Mouse (Mus musculus) lung, adult 2 months (tissue): ENCODE results near the gene L2hgdh. TPM values are rescaled to one million over a fixed set of nuclear protein-coding genes. Genes with fewer than 3 reads are reported as not detected.

ENCODE experiments used
- DNase-seq: peaks from one replicate; pipeline ENCODE4 v3.0.0; 2022
- H3K4me1 ChIP-seq: fragments of 200-500 bp; 2 replicates; pipeline ENCODE4 v1.6.1; 2011; ENCODE audit warnings: low read length; ENCODE audit not compliant: control insufficient read depth, insufficient read depth
- H3K4me3 ChIP-seq: fragments of 200-500 bp; replicated peaks from 2 replicates; pipeline ENCODE3; 2011; ENCODE audit warnings: low read depth, mild to moderate bottlenecking, control low read depth, low read length; ENCODE audit errors: extremely low read depth
- CTCF ChIP-seq: fragments of 200-500 bp; IDR thresholded peaks from 2 replicates; pipeline ENCODE4 v1.5.1; 2011; ENCODE audit warnings: mild to moderate bottlenecking, low read length, control low read depth; ENCODE audit not compliant: insufficient read depth
- POLR2A ChIP-seq: fragments of 200-500 bp; IDR thresholded peaks from 2 replicates; pipeline ENCODE4 v1.6.1; 2011; ENCODE audit warnings: low read depth, mild to moderate bottlenecking, control low read depth, low read length, borderline replicate concordance; ENCODE audit errors: extremely low read depth
- WGBS: fragments of 180-500 bp; shearing (Covaris S2); methylation state at CpG from one replicate; pipeline ENCODE4 v1.1.7; 2018; 5-methylcytosine and 5-hydroxymethylcytosine counted together
- polyA plus RNA-seq: library from polyadenylated mRNA; depleted of rRNA; stranded (reverse); fragments of >200 nt; gene quantifications from 2 replicates; pipeline ENCODE4 v1.2.3, GENCODE M21; 2012

The L2hgdh gene
- polyA plus RNA-seq, 1 experiment, result 3.9 TPM

GRCm38 (mm10) chr12:69693471-69693870 lies 31.2 kb downstream of the L2hgdh start:
- TF ChIP-seq POLR2A (no peak), CTCF (no peak)
- WGBS, result 91% methylated on average over 17 of the region's 17 CpGs
- DNase-seq, result no peak
- Histone ChIP-seq H3K4me1 (no peaks in the 10 kb centered on the region), H3K4me3 (no peak overlapping the region)

GRCm38 (mm10) chr12:69690714-69691113 lies 34.0 kb downstream of the L2hgdh start:
- 82% methylated on average over 4 of the region's 4 CpGs for WGBS
- no peak overlapping the region for H3K4me3 ChIP-seq
- H3K4me1 ChIP-seq, result no peaks in the 10 kb centered on the region
- TF ChIP-seq CTCF, result no peak
- no peak for TF ChIP-seq POLR2A
- no peak for DNase-seq

GRCm38 (mm10) chr12:69689094-69689493 lies 35.6 kb downstream of the L2hgdh start:
- DNase-seq, result no peak
- Histone ChIP-seq H3K4me1 (no peaks in the 10 kb centered on the region), H3K4me3 (no peak overlapping the region)
- TF ChIP-seq POLR2A (no peak), CTCF (no peak)

GRCm38 (mm10) chr12:69688368-69688767 lies 36.3 kb downstream of the L2hgdh start:
- TF ChIP-seq POLR2A (no peak), CTCF (no peak)
- WGBS, result 21% methylated on average over 2 of the region's 2 CpGs
- H3K4me3 ChIP-seq, result no peak overlapping the region
- no peaks in the 10 kb centered on the region; the same call in 1 of the 2 replicates for H3K4me1 ChIP-seq
- no peak for DNase-seq

GRCm38 (mm10) chr12:69683537-69683936 lies 41.1 kb downstream of the L2hgdh start:
- Histone ChIP-seq H3K4me1 (peaks cover 10% of the 10 kb centered on the region), H3K4me3 (no peak overlapping the region)
- peak; percentile 82 for DNase-seq
- TF ChIP-seq CTCF, result no peak
- peak; percentile 59; the same call in 1 of the 2 replicates for TF ChIP-seq POLR2A
- 7% methylated on average over 10 of the region's 10 CpGs for WGBS

GRCm38 (mm10) chr12:69682788-69683419 lies 41.8 kb downstream of the L2hgdh start:
- DNase-seq, result no peak
- TF ChIP-seq CTCF (no peak), POLR2A (no peak)

GRCm38 (mm10) chr12:69682065-69682787 lies 42.4 kb downstream of the L2hgdh start:
- WGBS, result under 1% methylated on average over 53 of the region's 54 CpGs
- Histone ChIP-seq H3K4me3 (peak overlapping the region; percentile 80), H3K4me1 (peaks cover 10% of the 10 kb centered on the region)
- TF ChIP-seq POLR2A (no peak), CTCF (no peak)
- peak; percentile 77 for DNase-seq

More at GRCm38 (mm10) chr12:69682788-69683419, 41.8 kb downstream of the L2hgdh start:
- H3K4me1 ChIP-seq, result peaks cover 10% of the 10 kb centered on the region
- WGBS, result 31% methylated on average over 14 of the region's 14 CpGs
- peak overlapping the region; percentile 37 for H3K4me3 ChIP-seq

GRCm38 (mm10) chr12:69681566-69682061 lies 43.1 kb downstream of the L2hgdh start, which contains the start of gene Sos2:
Gene Sos2, minus strand, starts transcription at chr12:69681852.
- 4% methylated on average over 66 of the region's 85 CpGs for WGBS
- Histone ChIP-seq H3K4me1 (peaks cover 10% of the 10 kb centered on the region), H3K4me3 (peak within 1 kb of the TSS; percentile 80)
- peak; percentile 65 for DNase-seq
- TF ChIP-seq POLR2A (0 out of 2 replicates have a peak, but pooled peaks have one; percentile 20), CTCF (no peak)

- peak; percentile 65 for DNase-seq
- no peak for TF ChIP-seq POLR2A
- peaks cover 12% of the 10 kb centered on the region for H3K4me1 ChIP-seq
- peak overlapping the region; percentile 80 for H3K4me3 ChIP-seq
- 1% methylated on average over 52 of the region's 56 CpGs for WGBS
Observed at GRCm38 (mm10) chr12:69680635-69681565, 43.8 kb downstream of the L2hgdh start.

GRCm38 (mm10) chr12:69676157-69676556 lies 48.5 kb downstream of the L2hgdh start:
- 81% methylated on average over 4 of the region's 4 CpGs for WGBS
- Histone ChIP-seq H3K4me3 (no peak overlapping the region), H3K4me1 (peaks cover 16% of the 10 kb centered on the region)
- TF ChIP-seq POLR2A, result no peak
- TF ChIP-seq CTCF, result no peak
- DNase-seq, result no peak
